Mouse (Mus musculus): ENCODE data around the gene Majin.

- TF ChIP-seq POLR2AphosphoS2 (IDR thresholded peaks at IDR 0.05; ENCODE audit: insufficient read length, low read depth) = no peak
- no peak for TF ChIP-seq MAX (IDR thresholded peaks at IDR 0.05; ENCODE audit: low read depth)
- no peak for TF ChIP-seq POLR2A (IDR thresholded peaks at IDR 0.05; ENCODE audit: insufficient read length, low read depth)
- no peak for TF ChIP-seq USF1 (IDR thresholded peaks at IDR 0.05; ENCODE audit: low read depth)
- peak in 1 of 3 experiments; percentile 6 for TF ChIP-seq MYOD1 (IDR thresholded peaks at IDR 0.05; ENCODE audit: control insufficient read depth in 1 of 3, insufficient read length in 2 of 3, low read depth in 2 of 3)
- no peak for TF ChIP-seq TCF3 (IDR thresholded peaks at IDR 0.05; ENCODE audit: insufficient read length, low read depth)
- TF ChIP-seq REST (IDR thresholded peaks at IDR 0.05; ENCODE audit: insufficient read depth, insufficient read length) = no peak
Observed at GRCm38 (mm10) chr19:6136397-6136796, 47.8 kb upstream of the Majin start.
